Mouse (Mus musculus) MEL (cell line): ENCODE data around the gene Daxx.

Source experiments
- CTCF ChIP-seq, 3 experiments: IDR thresholded peaks in 2 of 3; conservative IDR thresholded peaks in 1 of 3; 2 replicates each; pipeline ENCODE4 v1.5.1; 2011 to 2012; ENCODE audit warnings: low read length in 3 of 3, low read depth in 2 of 3, mild to moderate bottlenecking in 2 of 3, improper control_type of control experiment in 1 of 3, inconsistent platforms in 1 of 3, mixed read lengths in 1 of 3, moderate library complexity in 1 of 3; ENCODE audit not compliant: control insufficient read depth in 1 of 3, insufficient read depth in 1 of 3, poor library complexity in 1 of 3, severe bottlenecking in 1 of 3
- ELF1 ChIP-seq: IDR thresholded peaks from 2 replicates; pipeline ENCODE4 v1.6.1; 2014; ENCODE audit warnings: low read depth, mild to moderate bottlenecking, inconsistent platforms, low read length, improper control_type of control experiment, moderate library complexity
- EP300 ChIP-seq, 2 experiments: IDR thresholded peaks; 2 replicates each; pipeline ENCODE4 v1.6.1; 2011; ENCODE audit warnings: improper control_type of control experiment in 2 of 2, low read length in 2 of 2, low read depth in 1 of 2, mild to moderate bottlenecking in 1 of 2
- HCFC1 ChIP-seq: IDR thresholded peaks from 2 replicates; pipeline ENCODE4 v1.6.1; 2012; ENCODE audit warnings: low read depth, mild to moderate bottlenecking, inconsistent platforms, low read length, improper control_type of control experiment, moderate library complexity
- MAX ChIP-seq: IDR thresholded peaks from 2 replicates; pipeline ENCODE4 v1.6.1; 2011; ENCODE audit warnings: low read length, improper control_type of control experiment
- MXI1 ChIP-seq: IDR thresholded peaks from 2 replicates; pipeline ENCODE4 v1.6.1; 2011; ENCODE audit warnings: mild to moderate bottlenecking, low read depth, low read length, improper control_type of control experiment
- POLR2A ChIP-seq, 2 experiments: IDR thresholded peaks; 2 replicates each; pipeline ENCODE4 v1.6.1; 2011 to 2012; ENCODE audit warnings: low read length in 2 of 2, mild to moderate bottlenecking in 2 of 2, control low read depth in 1 of 2, improper control_type of control experiment in 1 of 2, low read depth in 1 of 2, moderate library complexity in 1 of 2; ENCODE audit not compliant: control insufficient read depth in 1 of 2, insufficient read depth in 1 of 2, poor library complexity in 1 of 2
- POLR2AphosphoS2 ChIP-seq: IDR thresholded peaks from 2 replicates; pipeline ENCODE4 v1.6.1; 2011; ENCODE audit warnings: low read length, improper control_type of control experiment
- TAL1 ChIP-seq: IDR thresholded peaks from 2 replicates; pipeline ENCODE4 v1.6.1; 2012; ENCODE audit warnings: mild to moderate bottlenecking, inconsistent platforms, low read length, moderate library complexity, mixed read lengths
- USF1 ChIP-seq: IDR thresholded peaks from 2 replicates; pipeline ENCODE4 v1.6.1; 2014; ENCODE audit warnings: low read depth, mild to moderate bottlenecking, inconsistent platforms, low read length, improper control_type of control experiment, moderate library complexity
- USF2 ChIP-seq, 2 experiments: IDR thresholded peaks; 2 replicates each; pipeline ENCODE4 v1.6.1; 2011 to 2012; ENCODE audit warnings: improper control_type of control experiment in 2 of 2, low read length in 2 of 2, borderline replicate concordance in 1 of 2, inconsistent platforms in 1 of 2, low read depth in 1 of 2, mild to moderate bottlenecking in 1 of 2; ENCODE audit not compliant: insufficient read depth in 1 of 2
- ZKSCAN1 ChIP-seq: IDR thresholded peaks from 2 replicates; pipeline ENCODE4 v1.6.1; 2012; ENCODE audit warnings: low read depth, mild to moderate bottlenecking, inconsistent platforms, low read length, improper control_type of control experiment, moderate library complexity
- ZMIZ1 ChIP-seq: IDR thresholded peaks from 2 replicates; pipeline ENCODE4 v1.6.1; 2012; ENCODE audit warnings: low read depth, mild to moderate bottlenecking, inconsistent platforms, low read length, improper control_type of control experiment, moderate library complexity

- TF ChIP-seq CTCF (IDR thresholded peaks at IDR 0.05 in 2 of 3, conservative IDR thresholded peaks at IDR 0.05 in 1 of 3; ENCODE audit: control insufficient read depth in 1 of 3, insufficient read depth in 1 of 3, low read depth in 2 of 3, low read length in 3 of 3, poor library complexity in 1 of 3, severe bottlenecking in 1 of 3): peak in 1 of 3 experiments; percentile 22; a peak in 3 of 6 replicates
- TF ChIP-seq POLR2A (IDR thresholded peaks at IDR 0.05; ENCODE audit: control insufficient read depth in 1 of 2, insufficient read depth in 1 of 2, low read depth in 1 of 2, low read length in 2 of 2, poor library complexity in 1 of 2): peak; percentile 61 to 82
- no peak for TF ChIP-seq ZKSCAN1
- TF ChIP-seq ZMIZ1: no peak; the same call in 1 of the 2 replicates
- no peak for TF ChIP-seq USF1
- TF ChIP-seq TAL1: no peak
- peak; percentile 87 for TF ChIP-seq POLR2AphosphoS2
- peak; percentile 81 for TF ChIP-seq ELF1
- peak; percentile 55; the same call in 1 of the 2 replicates for TF ChIP-seq MAX
- TF ChIP-seq EP300 (IDR thresholded peaks at IDR 0.05; ENCODE audit: low read depth in 1 of 2, low read length in 2 of 2): peak in 1 of 2 experiments; percentile 18; a peak in 1 of 4 replicates
- peak; percentile 89 for TF ChIP-seq MXI1
- TF ChIP-seq HCFC1: peak; percentile 94
- no peak for TF ChIP-seq USF2 (IDR thresholded peaks at IDR 0.05; ENCODE audit: borderline replicate concordance in 1 of 2, insufficient read depth in 1 of 2, low read depth in 1 of 2, low read length in 2 of 2)
Measured at GRCm38 (mm10) chr17:33929371-33930279, 20.4 kb downstream of the Daxx start, which contains the start of gene Rgl2.
